Mouse (Mus musculus): ENCODE results near the gene Grip1.

DNA sequence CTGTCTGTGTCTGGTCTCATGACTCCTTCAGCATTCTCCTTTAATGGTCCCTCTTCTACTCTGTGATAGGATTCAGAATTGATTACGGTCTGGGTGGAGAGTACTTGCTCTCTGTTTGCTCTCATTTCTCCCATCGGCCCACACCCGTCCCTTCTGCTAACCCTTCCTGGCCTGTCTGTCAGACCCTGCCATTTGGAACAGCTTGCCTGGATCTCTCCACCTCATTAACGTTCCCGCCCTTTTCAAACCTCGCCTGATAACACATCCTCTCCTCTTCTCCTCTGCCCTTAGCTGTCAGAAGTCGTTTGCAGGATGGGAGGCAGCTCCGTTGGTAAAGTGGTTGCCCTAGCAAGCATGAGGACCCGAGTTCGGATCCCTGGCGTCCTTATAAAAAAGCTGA is 370.9 kb downstream of the Grip1 start:
- no peak for TF ChIP-seq EP300 (optimal IDR thresholded peaks at IDR 0.05)
- no peak for TF ChIP-seq CTCF (IDR thresholded peaks at IDR 0.05; ENCODE audit: low read depth)

Data from stomach, postnatal 0 days (tissue).